ENCODE assay signal across 9 mouse cellular contexts in genomic region chr1:182020831-182021460, GRCm38 (mm10). TPM values are rescaled to one million over a fixed set of nuclear protein-coding genes. Genes with fewer than 3 reads are reported as not detected.
DNase-seq lines count a peak whose midpoint lies in the region; ATAC-seq lines count a peak whose summit lies in the region.
"Had no signal": no experiment of that assay in that cellular context is flagged by ENCODE, and none has a peak within 500 bp of the region (broad histone marks: within the 10 kb centered on the region; RNA-seq: fewer than 3 reads in every experiment).

No protein-coding gene starts in this region.

- H3K4me3 ChIP-seq in heart, embryonic 14.5 days (ENCODE audit: control insufficient read depth in 1 of 2, insufficient read depth in 1 of 2, low read depth in 1 of 2, low read length in 2 of 2): peak overlapping the region; percentile 98 to 99
- peak overlapping the region; percentile 88 for H3K4me3 ChIP-seq in neural tube, embryonic 13.5 days

- DNase-seq in kidney, adult 18-20 months: peak; percentile 27
- DNase-seq in kidney, postnatal 10 days: no peak
- peak; percentile 46 for DNase-seq in cerebellum, adult 9-10 months
- DNase-seq in layer of hippocampus, adult 9-11 months: peak; percentile 35
- no peak for DNase-seq in testis, postnatal 10 days (ENCODE audit: low spot score)
- DNase-seq in T-cell, adult 2 months (ENCODE audit: low spot score): no peak

- peak overlapping the region; percentile 98 for H3K9ac ChIP-seq in heart, embryonic 14.5 days (ENCODE audit: low read length)
- peak overlapping the region; percentile 98 for H3K9ac ChIP-seq in neural tube, embryonic 13.5 days

- H3K36me3 ChIP-seq in heart, embryonic 14.5 days (ENCODE audit: control insufficient read depth, insufficient read depth, low read length): peaks cover 1% of the 10 kb centered on the region
- 0 out of 2 replicates have a peak, but pooled peaks cover under 1% of the 10 kb centered on the region for H3K36me3 ChIP-seq in neural tube, embryonic 13.5 days

- peak overlapping the region; percentile 94 to 97 for H3K27ac ChIP-seq in heart, embryonic 14.5 days (replicated peaks in 1 of 2; ENCODE audit: control insufficient read depth in 1 of 2, insufficient read depth in 1 of 2, low read depth in 2 of 2, low read length in 2 of 2)
- peak overlapping the region; percentile 99 for H3K27ac ChIP-seq in neural tube, embryonic 13.5 days (replicated peaks)

- H3K27me3 ChIP-seq in heart, embryonic 14.5 days (ENCODE audit: control insufficient read depth, insufficient read depth, low read length): no peaks in the 10 kb centered on the region
- H3K27me3 ChIP-seq in neural tube, embryonic 13.5 days: no peaks in the 10 kb centered on the region
- H3K27me3 ChIP-seq: Patski had no signal

- peak overlapping the region; percentile 71 for H3K4me2 ChIP-seq in heart, embryonic 14.5 days (ENCODE audit: low read length)
- peak overlapping the region; percentile 61 for H3K4me2 ChIP-seq in neural tube, embryonic 13.5 days

- ATAC-seq in heart, embryonic 14.5 days (ENCODE audit: insufficient number of reproducible peaks, insufficient read depth, low FRiP score, low read depth): no peak
- ATAC-seq in neural tube, embryonic 13.5 days (ENCODE audit: low read depth): peak; percentile 3

- H3K9me3 ChIP-seq in heart, embryonic 14.5 days (ENCODE audit: control insufficient read depth, low read length): no peaks in the 10 kb centered on the region
- H3K9me3 ChIP-seq in neural tube, embryonic 13.5 days: no peaks in the 10 kb centered on the region

- WGBS in heart, embryonic 14.5 days: 25% methylated on average over 11 of the region's 11 CpGs
- 16% methylated on average over 11 of the region's 11 CpGs for WGBS in neural tube, embryonic 13.5 days

- peaks cover 0 to 27% of the 10 kb centered on the region in 2 experiments; a peak in 2 of 4 replicates for H3K4me1 ChIP-seq in heart, embryonic 14.5 days (ENCODE audit: control insufficient read depth in 2 of 2, insufficient read depth in 2 of 2, low read length in 2 of 2)
- peaks cover 31% of the 10 kb centered on the region for H3K4me1 ChIP-seq in neural tube, embryonic 13.5 days (replicated peaks)

RNA-seq across cellular contexts. Expression of gene Enah, which starts 1.2 kb away (rescaled TPM):
- 26.1 and 28.2 TPM in 2 replicates for polyA plus RNA-seq in heart, embryonic 14.5 days (2014; fragmentation: Nextera tagmentation; extraction: Ambion mirVana)
- polyA plus RNA-seq in neural tube, embryonic 13.5 days (2015; fragmentation: Nextera tagmentation; extraction: Ambion mirVana): 34.7 and 35.6 TPM in 2 replicates

Comparison
In these comparisons a context has a peak if more than half of its experiments do, and no peak if none do; other contexts are left out.
1. DNase-seq: peak in kidney, adult 18-20 months (single experiment), cerebellum, adult 9-10 months (single experiment) and layer of hippocampus, adult 9-11 months (single experiment); none in kidney, postnatal 10 days (single experiment), testis, postnatal 10 days (single experiment) and T-cell, adult 2 months (single experiment).